Mouse (Mus musculus) testis, postnatal 10 days (tissue): ENCODE data around the gene Thbd.
A peak's percentile ranks its signal among the peaks of the same experiment; 100 is the strongest.

ENCODE experiments used
- DNase-seq: peaks from one replicate; pipeline ENCODE4 v3.0.0; 2021; ENCODE audit warnings: low spot score

Gene Thbd

GRCm38 (mm10) chr2:148407870-148408760 lies at the start of gene Thbd:
Gene Thbd, minus strand, starts transcription at chr2:148408188.
- peak; percentile 70 for DNase-seq

DNA sequence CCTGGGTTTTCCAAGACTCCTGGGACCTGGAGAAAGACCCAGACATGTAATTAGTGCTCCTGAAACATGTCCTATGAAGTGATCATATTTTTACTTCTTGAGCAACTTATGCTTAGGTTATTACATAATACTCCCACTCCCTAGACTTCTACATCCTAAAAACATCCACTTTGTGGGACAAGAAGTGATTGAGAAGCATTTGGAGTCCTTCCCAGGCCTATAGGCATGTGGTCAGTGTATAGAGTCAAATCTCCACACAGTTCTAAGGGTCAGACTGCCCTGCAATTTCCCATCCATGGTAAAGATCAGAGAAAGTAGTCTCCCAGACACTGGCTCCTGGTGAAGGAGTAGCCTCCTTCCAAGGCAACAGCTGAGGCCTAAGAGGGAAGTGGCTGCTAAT lies 47.4 kb upstream of the Thbd start:
- no peak for DNase-seq

DNA sequence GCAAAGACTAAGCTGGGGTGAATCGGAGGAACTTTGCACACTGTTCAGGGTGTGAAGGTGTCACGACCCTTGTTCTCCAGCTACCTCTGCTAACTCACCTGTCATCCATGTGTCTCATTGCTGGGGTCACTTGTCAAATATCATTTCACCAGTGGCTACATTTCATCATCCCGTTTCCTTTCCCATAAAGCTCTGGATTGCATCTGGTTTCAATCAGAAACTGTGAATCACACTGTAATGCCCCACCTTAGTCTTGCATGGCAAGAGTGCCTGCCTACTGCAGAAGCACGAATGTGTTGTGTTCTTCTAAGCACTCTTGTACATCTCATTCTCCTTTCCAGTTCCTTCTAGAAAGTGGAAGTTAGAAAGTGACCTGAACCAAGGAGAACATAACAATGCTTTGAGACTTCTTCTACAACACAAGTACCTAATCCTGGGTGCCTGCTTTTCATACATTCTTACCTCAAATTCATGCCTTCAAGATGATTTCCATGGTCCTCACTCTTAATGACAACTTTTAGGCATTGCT lies 46.1 kb upstream of the Thbd start:
- no peak for DNase-seq

DNA sequence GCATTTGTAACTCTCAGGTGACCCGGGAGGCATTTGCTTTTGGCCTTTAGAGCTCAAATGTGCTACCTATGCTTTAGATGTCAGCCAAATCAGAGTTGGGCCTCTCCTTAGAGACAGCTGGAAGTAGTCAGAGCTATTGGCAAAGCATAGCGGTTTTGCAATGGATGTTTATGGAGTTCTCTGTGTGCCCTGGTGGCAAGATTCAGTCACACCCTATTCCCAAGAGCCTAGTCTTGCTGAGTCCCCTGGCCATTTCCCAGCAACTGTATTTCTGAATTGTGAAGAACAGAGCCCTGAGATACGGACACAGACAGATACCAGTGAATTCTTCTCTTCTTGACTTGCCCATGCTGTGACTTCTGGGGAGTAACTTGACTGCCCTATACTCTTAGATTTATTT lies 45.1 kb upstream of the Thbd start:
- DNase-seq: no peak

DNA sequence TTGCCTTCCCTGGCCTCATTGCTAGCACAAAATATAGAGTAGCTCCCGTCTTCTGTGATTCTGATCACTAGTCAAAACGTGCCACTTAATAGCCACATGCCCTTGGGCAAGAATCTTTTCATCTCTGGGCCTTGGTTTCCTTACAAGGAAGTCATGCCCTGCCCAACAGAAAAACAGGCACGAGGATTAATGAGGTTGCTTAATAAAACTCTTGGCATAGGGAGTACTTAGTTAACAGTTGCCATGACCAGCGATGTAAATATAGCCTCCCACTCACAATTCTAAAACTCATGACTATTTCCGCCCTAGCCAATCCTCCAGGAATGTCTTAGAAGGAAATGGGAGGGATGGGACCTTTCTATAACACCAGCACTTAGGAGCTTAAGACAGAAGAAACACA lies 43.5 kb upstream of the Thbd start:
- DNase-seq: no peak

GRCm38 (mm10) chr2:148450616-148451015 lies 42.6 kb upstream of the Thbd start:
- no peak for DNase-seq

DNA sequence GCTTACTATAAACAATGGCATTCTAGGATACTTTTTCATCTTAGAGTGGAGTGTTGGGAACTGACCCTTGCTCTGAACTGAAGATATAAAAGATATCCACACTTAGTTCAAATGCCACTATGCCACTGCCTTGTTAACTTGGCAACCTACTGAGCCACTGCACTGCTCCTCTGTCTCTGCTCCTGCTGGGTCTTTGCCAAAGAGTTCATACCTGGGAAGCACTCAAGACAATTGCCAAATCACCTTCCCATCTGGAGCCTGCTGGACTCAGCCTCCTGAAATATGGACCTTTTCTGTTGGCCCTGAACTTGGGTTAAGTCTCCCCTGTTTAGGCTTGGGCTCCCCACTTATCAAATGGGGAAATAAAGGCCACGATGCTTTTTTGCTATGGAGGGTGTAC lies 41.7 kb upstream of the Thbd start:
- DNase-seq: no peak

- no peak for DNase-seq
Measured at GRCm38 (mm10) chr2:148446446-148446845, 38.5 kb upstream of the Thbd start.

DNA sequence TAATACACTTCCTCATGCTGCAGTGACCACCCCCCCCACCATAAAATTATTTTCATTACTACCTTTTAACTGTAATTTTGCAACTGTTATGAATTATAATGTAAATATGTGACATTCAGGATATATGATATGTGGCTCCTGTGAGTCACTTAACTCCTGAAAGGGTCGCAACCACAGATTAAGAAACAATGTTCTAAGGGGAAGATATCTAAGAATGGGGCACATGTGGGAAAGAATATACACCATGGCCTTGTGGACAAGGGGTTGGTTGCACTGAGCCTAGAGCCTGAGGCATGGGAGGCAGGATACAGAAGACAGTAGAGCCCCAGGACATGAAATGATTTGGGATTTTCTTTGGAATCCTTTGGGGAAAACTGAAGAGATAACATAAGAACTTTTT lies 37.6 kb upstream of the Thbd start:
- DNase-seq: no peak

GRCm38 (mm10) chr2:148444472-148444871 lies 36.5 kb upstream of the Thbd start:
- DNase-seq: no peak

GRCm38 (mm10) chr2:148443249-148443958 lies 35.4 kb upstream of the Thbd start, which contains the start of gene Cd93:
Gene Cd93, minus strand, starts transcription at chr2:148443563.
- DNase-seq: no peak

GRCm38 (mm10) chr2:148442710-148443109 lies 34.7 kb upstream of the Thbd start:
- DNase-seq: no peak

- DNase-seq: no peak
Measured at GRCm38 (mm10) chr2:148442172-148442571, 34.2 kb upstream of the Thbd start.

DNA sequence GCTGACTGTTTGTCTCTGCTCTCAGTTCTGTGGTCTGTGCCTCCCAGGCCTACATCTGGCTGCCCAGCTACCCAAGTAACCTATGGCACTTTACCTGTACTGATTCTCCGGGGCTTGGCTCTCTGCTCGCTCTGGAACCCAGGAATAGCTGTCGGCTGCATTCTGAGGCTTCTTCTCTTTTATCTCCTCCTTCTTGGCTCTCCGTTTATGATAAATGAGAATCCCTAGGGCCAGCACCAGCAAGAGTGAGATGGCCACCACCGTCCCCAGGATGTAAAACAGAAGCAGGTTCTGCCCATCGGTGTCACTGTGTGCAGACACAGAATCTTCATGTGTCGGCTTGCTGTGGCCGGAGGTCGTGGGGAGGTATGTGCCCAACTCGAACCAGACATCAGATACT lies 33.4 kb upstream of the Thbd start:
- no peak for DNase-seq

- no peak for DNase-seq
Measured at GRCm38 (mm10) chr2:148439691-148440276, 31.8 kb upstream of the Thbd start.

DNA sequence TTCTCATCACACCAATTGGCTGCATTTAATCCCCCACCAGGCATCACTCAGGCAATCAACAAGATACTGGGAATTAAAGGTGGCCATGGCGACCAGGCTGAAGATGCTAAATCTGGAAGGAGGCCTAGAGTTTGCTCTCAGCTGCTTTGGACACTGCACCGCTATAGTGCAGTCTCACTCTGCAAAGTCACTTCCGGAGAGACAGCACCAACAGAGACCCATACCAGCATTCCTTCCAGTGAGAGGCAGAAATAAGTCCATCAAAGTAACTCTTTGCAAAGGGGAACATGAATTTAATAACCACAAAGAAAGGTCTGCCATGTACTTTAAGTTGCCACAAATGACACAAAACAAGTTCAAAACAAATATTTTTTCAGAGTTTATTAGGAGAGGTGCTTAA lies 28.3 kb upstream of the Thbd start:
- DNase-seq: no peak

DNA sequence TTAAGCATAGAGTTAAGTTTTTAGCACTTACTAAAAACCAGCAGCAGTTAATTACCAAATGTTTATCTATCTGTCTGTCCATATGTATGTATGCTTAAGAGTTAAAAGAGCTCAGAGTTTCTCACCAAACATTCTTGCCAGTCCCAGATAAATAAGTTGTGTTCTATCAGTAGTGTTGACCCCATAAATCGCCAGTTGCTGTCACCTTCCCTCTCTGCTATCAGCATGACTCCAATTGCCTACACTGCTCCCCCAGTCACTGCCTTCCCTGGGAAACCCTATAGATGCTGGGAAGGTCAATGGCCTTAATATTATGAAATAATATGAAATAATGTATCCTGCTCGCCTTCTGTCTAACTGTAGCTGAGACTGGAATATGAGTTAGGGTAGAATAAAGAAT lies 24.4 kb upstream of the Thbd start:
- DNase-seq: no peak

DNA sequence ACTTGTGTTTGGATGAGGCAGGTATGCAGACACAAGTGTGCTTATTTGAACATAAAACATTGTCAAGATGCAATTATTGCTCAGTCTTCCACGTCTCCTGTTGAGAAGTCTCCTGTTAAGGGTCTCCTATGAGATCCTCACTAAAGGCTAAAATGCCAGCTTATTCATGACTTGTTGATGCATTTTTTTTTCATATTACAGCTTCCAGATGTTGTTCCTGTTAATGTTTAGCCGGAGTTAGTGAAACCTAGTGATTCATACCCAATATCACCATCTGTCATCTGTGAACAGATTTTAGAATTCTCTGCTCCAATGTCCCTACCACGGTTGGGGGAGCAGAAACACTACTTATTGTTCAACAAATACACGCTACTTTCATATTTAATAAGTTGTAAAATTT lies 23.0 kb upstream of the Thbd start:
- no peak for DNase-seq

DNA sequence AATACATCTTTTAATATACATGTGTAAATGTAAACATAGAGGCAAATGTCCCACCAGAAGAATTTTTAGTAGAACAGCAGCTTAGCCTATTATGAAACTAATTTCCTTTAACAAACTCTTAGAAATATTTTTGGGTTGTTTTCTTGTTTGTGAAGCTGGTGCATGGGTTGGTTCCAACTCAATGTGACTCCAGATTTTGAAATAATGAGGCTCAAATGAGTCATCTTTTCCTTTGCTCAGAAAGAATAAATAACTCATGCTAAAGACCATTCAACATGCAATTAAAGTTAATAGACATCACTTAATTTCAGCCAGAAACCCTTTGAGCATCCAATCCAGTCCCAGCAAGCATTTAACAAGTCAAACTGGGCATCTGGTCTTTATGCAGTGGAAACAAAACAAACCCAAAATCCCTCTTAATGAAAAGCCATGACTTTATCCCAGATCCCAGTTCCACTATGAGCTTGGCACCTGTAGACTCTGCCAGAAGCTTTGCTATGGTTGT lies 21.1 kb upstream of the Thbd start:
- DNase-seq: no peak

- no peak for DNase-seq
Measured at GRCm38 (mm10) chr2:148428523-148428922, 20.5 kb upstream of the Thbd start.

DNA sequence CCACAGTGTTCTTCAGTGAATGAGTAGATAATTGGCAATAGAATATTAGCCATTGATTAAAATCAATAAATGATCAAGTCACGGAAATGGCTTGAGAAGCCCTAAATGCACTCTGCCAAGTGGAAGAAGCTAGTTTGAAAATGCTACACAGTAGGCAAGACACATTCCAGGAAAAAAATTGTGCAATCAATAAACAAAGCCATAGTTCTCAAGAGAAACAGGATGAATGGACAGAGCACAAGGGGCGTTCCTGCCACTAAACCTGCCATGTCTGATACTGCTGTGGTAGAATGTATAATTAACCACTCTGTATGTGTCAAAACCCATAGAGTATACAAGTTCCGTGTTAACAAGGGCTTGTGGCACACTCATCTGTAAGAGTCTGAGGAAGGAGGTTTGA lies 19.6 kb upstream of the Thbd start:
- no peak for DNase-seq

DNA sequence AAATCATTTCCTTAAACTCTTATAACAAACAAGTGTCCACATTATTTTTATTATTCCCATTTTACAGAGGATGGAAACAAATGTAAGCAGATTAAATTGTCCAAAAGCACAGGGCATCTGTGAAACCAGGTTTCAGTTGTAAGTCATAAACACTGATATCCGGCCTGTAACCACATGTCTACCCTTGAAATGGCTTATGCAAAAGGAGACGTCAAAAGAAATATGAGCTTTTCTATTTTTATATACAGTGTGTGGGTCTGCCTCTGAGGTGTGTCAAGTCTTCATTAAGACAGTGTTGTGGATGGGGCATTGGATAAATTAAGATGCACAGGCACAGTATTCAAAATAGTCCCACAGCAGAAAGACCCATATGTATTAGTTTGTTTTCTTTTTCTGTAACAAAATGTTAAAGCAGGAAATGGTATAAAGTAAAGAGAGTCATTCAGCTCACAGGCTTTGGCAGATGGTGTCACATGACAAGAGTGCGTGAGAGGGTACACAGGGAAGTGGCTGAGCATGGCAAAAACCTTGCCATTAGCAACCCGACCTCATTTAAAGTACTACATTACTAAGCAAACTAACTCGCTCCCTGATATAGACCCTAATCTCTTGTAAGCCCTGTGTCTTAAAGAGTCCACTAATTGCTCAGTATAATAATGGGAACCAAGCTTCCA lies 17.9 kb upstream of the Thbd start:
- DNase-seq: no peak
